Mouse (Mus musculus) CH12.LX (cell line): ENCODE measurements at regions not wholly inside any gene's neighbourhood (a gene's known extent, or its start where the extent isn't known, plus 50 kb on each side); places are given as distances from the start of the nearest gene placed in this dataset.

ENCODE experiments used
- DNase-seq: peaks from one replicate; pipeline ENCODE4 v3.0.0-alpha.2; 2013; ENCODE audit errors: extremely low read depth
- H3K27ac ChIP-seq: 2 replicates; pipeline ENCODE4 v1.5.1; 2012; ENCODE audit warnings: low read depth, mild to moderate bottlenecking, control low read depth, moderate library complexity; ENCODE audit not compliant: insufficient read depth
- H3K27me3 ChIP-seq: replicated peaks from 2 replicates; pipeline ENCODE3; 2012; ENCODE audit warnings: inconsistent platforms
- H3K36me3 ChIP-seq, 2 experiments: replicated peaks in 1 of 2; 2 replicates each; pipeline versions ENCODE3 to v1.6.1; 2012; ENCODE audit warnings: inconsistent platforms in 1 of 2, low read length in 1 of 2, mild to moderate bottlenecking in 1 of 2, mixed read lengths in 1 of 2, moderate library complexity in 1 of 2; ENCODE audit not compliant: control insufficient read depth in 1 of 2, insufficient read depth in 1 of 2
- H3K4me1 ChIP-seq, 2 experiments: 2 replicates each; pipeline ENCODE4 v1.6.1; 2012; ENCODE audit warnings: inconsistent platforms in 1 of 2, moderate library complexity in 1 of 2; ENCODE audit not compliant: insufficient read depth in 2 of 2, control insufficient read depth in 1 of 2
- H3K4me2 ChIP-seq: 2 replicates; pipeline ENCODE4 v1.6.1; 2012; ENCODE audit warnings: low read depth, mild to moderate bottlenecking, control low read depth; ENCODE audit not compliant: poor library complexity, insufficient read depth, severe bottlenecking
- H3K4me3 ChIP-seq, 3 experiments: fragments of 150-350 bp in 1 of 3; sonication (generic) in 1 of 3; replicated peaks in 1 of 3; 2 replicates each; pipeline versions ENCODE3 to v1.5.1; 2011 to 2012; ENCODE audit warnings: low read depth in 2 of 3, low read length in 2 of 3, mild to moderate bottlenecking in 2 of 3, moderate library complexity in 2 of 3, control low read depth in 1 of 3, improper control_type of control experiment in 1 of 3, inconsistent platforms in 1 of 3, mixed read lengths in 1 of 3; ENCODE audit not compliant: poor library complexity in 1 of 3
- H3K79me2 ChIP-seq: replicated peaks from 2 replicates; pipeline ENCODE4 v1.6.1; 2012; ENCODE audit warnings: mild to moderate bottlenecking, moderate library complexity; ENCODE audit not compliant: control insufficient read depth, poor library complexity, insufficient read depth, severe bottlenecking; ENCODE audit errors: extremely low read depth
- H3K9ac ChIP-seq: 2 replicates; pipeline ENCODE4 v1.6.1; 2012; ENCODE audit warnings: low read depth, mild to moderate bottlenecking, control low read depth, moderate library complexity; ENCODE audit not compliant: insufficient read depth
- H3K9me3 ChIP-seq: replicated peaks from 2 replicates; pipeline ENCODE3; 2012; ENCODE audit warnings: low read length, inconsistent platforms, mixed read lengths
- CHD1 ChIP-seq: IDR thresholded peaks from 2 replicates; pipeline ENCODE4 v1.6.1; 2012; ENCODE audit warnings: low read depth, low read length, improper control_type of control experiment, inconsistent platforms
- CHD2 ChIP-seq: IDR thresholded peaks from 2 replicates; pipeline ENCODE4 v1.6.1; 2011; ENCODE audit warnings: low read length, improper control_type of control experiment
- CTCF ChIP-seq, 2 experiments: IDR thresholded peaks in 1 of 2; conservative IDR thresholded peaks in 1 of 2; 2 replicates each; pipeline ENCODE4 v1.5.1; 2011 to 2012; ENCODE audit warnings: low read depth in 2 of 2, low read length in 2 of 2, improper control_type of control experiment in 1 of 2, inconsistent platforms in 1 of 2, mild to moderate bottlenecking in 1 of 2, moderate library complexity in 1 of 2
- E2F4 ChIP-seq: IDR thresholded peaks from 2 replicates; pipeline ENCODE4 v1.6.1; 2011; ENCODE audit warnings: low read depth, low read length, improper control_type of control experiment; ENCODE audit not compliant: insufficient replicate concordance
- ELF1 ChIP-seq: IDR thresholded peaks from 2 replicates; pipeline ENCODE4 v1.6.1; 2014; ENCODE audit warnings: low read depth, mild to moderate bottlenecking, inconsistent platforms, low read length, improper control_type of control experiment
- EP300 ChIP-seq: IDR thresholded peaks from 2 replicates; pipeline ENCODE4 v1.6.1; 2011; ENCODE audit warnings: low read length, improper control_type of control experiment
- ETS1 ChIP-seq: conservative IDR thresholded peaks from 2 replicates; pipeline ENCODE4 v1.6.1; 2012; ENCODE audit warnings: low read depth, mild to moderate bottlenecking, inconsistent platforms, low read length, improper control_type of control experiment, moderate library complexity
- GABPA ChIP-seq: IDR thresholded peaks from 2 replicates; pipeline ENCODE4 v1.6.1; 2012; ENCODE audit warnings: low read depth, low read length, improper control_type of control experiment, inconsistent platforms; ENCODE audit not compliant: insufficient replicate concordance
- HCFC1 ChIP-seq: IDR thresholded peaks from 2 replicates; pipeline ENCODE4 v1.6.1; 2012; ENCODE audit warnings: low read depth, mild to moderate bottlenecking, inconsistent platforms, low read length, improper control_type of control experiment
- IRF4 ChIP-seq: IDR thresholded peaks from 2 replicates; pipeline ENCODE4 v1.6.1; 2014; ENCODE audit warnings: low read depth, mild to moderate bottlenecking, inconsistent platforms, low read length, improper control_type of control experiment
- JUN ChIP-seq: IDR thresholded peaks from 2 replicates; pipeline ENCODE4 v1.6.1; 2011; ENCODE audit warnings: low read depth, mild to moderate bottlenecking, low read length, improper control_type of control experiment, moderate library complexity; ENCODE audit not compliant: insufficient read depth
- KAT2A ChIP-seq: IDR thresholded peaks from 2 replicates; pipeline ENCODE4 v1.6.1; 2012; ENCODE audit warnings: low read length, improper control_type of control experiment, inconsistent platforms; ENCODE audit not compliant: insufficient replicate concordance
- MAFK ChIP-seq: IDR thresholded peaks from 2 replicates; pipeline ENCODE4 v1.6.1; 2011; ENCODE audit warnings: low read length, improper control_type of control experiment; ENCODE audit not compliant: insufficient replicate concordance
- MAX ChIP-seq: IDR thresholded peaks from 2 replicates; pipeline ENCODE4 v1.6.1; 2011; ENCODE audit warnings: low read length, improper control_type of control experiment
- MAZ ChIP-seq: IDR thresholded peaks from 2 replicates; pipeline ENCODE4 v1.6.1; 2012; ENCODE audit warnings: low read depth, mild to moderate bottlenecking, inconsistent platforms, low read length, improper control_type of control experiment, moderate library complexity
- MEF2A ChIP-seq: IDR thresholded peaks from 2 replicates; pipeline ENCODE4 v1.6.1; 2014; ENCODE audit warnings: low read depth, mild to moderate bottlenecking, inconsistent platforms, low read length, improper control_type of control experiment, borderline replicate concordance
- MXI1 ChIP-seq: IDR thresholded peaks from 2 replicates; pipeline ENCODE4 v1.6.1; 2011; ENCODE audit warnings: mild to moderate bottlenecking, low read depth, low read length, improper control_type of control experiment
- MYC ChIP-seq: IDR thresholded peaks from 2 replicates; pipeline ENCODE4 v1.6.1; 2011; ENCODE audit warnings: low read depth, mild to moderate bottlenecking, improper control_type of control experiment, low read length
- NELFE ChIP-seq: IDR thresholded peaks from 2 replicates; pipeline ENCODE4 v1.6.1; 2011; ENCODE audit warnings: low read depth, low read length, improper control_type of control experiment
- PAX5 ChIP-seq: IDR thresholded peaks from 2 replicates; pipeline ENCODE4 v1.6.1; 2012; ENCODE audit warnings: low read length, inconsistent platforms, mixed read lengths
- POLR2A ChIP-seq: IDR thresholded peaks from 2 replicates; pipeline ENCODE4 v1.6.1; 2011; ENCODE audit warnings: low read depth, mild to moderate bottlenecking, improper control_type of control experiment, low read length
- POLR2AphosphoS2 ChIP-seq: IDR thresholded peaks from 2 replicates; pipeline ENCODE4 v1.6.1; 2011; ENCODE audit warnings: low read depth, low read length, improper control_type of control experiment
- RAD21 ChIP-seq: IDR thresholded peaks from 2 replicates; pipeline ENCODE4 v1.6.1; 2011; ENCODE audit warnings: low read depth, mild to moderate bottlenecking, low read length, improper control_type of control experiment, moderate library complexity
- RCOR1 ChIP-seq: conservative IDR thresholded peaks from 2 replicates; pipeline ENCODE4 v1.6.1; 2012; ENCODE audit warnings: low read depth, mild to moderate bottlenecking, inconsistent platforms, low read length, improper control_type of control experiment
- SIN3A ChIP-seq: IDR thresholded peaks from 2 replicates; pipeline ENCODE4 v1.6.1; 2012; ENCODE audit warnings: low read length, improper control_type of control experiment, inconsistent platforms
- SMC3 ChIP-seq: IDR thresholded peaks from 2 replicates; pipeline ENCODE4 v1.6.1; 2011; ENCODE audit warnings: low read depth, low read length, improper control_type of control experiment
- TCF12 ChIP-seq: IDR thresholded peaks from 2 replicates; pipeline ENCODE4 v1.6.1; 2014; ENCODE audit warnings: low read depth, mild to moderate bottlenecking, inconsistent platforms, low read length, improper control_type of control experiment
- UBTF ChIP-seq: IDR thresholded peaks from 2 replicates; pipeline ENCODE4 v1.6.1; 2012; ENCODE audit warnings: low read depth, mild to moderate bottlenecking, inconsistent platforms, low read length, improper control_type of control experiment, moderate library complexity
- USF1 ChIP-seq: IDR thresholded peaks from 2 replicates; pipeline ENCODE4 v1.6.1; 2014; ENCODE audit warnings: low read depth, mild to moderate bottlenecking, inconsistent platforms, low read length, improper control_type of control experiment
- USF2 ChIP-seq: conservative IDR thresholded peaks from 2 replicates; pipeline ENCODE4 v1.6.1; 2011; ENCODE audit warnings: low read depth, low read length, improper control_type of control experiment
- ZC3H11A ChIP-seq: IDR thresholded peaks from 2 replicates; pipeline ENCODE4 v1.6.1; 2012; ENCODE audit warnings: low read depth, mild to moderate bottlenecking, inconsistent platforms, low read length, improper control_type of control experiment
- ZKSCAN1 ChIP-seq: IDR thresholded peaks from 2 replicates; pipeline ENCODE4 v1.6.1; 2012; ENCODE audit warnings: low read depth, inconsistent platforms, low read length, improper control_type of control experiment, borderline replicate concordance
- ZMIZ1 ChIP-seq: IDR thresholded peaks from 2 replicates; pipeline ENCODE4 v1.6.1; 2012; ENCODE audit warnings: low read depth, mild to moderate bottlenecking, inconsistent platforms, low read length, improper control_type of control experiment
- ZNF384 ChIP-seq: IDR thresholded peaks from 2 replicates; pipeline ENCODE4 v1.6.1; 2012; ENCODE audit warnings: low read depth, low read length, improper control_type of control experiment, inconsistent platforms
- dilution Hi-C: fragments of 300-500 bp; cut with MboI; formaldehyde crosslinking; loops from 2 replicates; pipeline ENCODE4 v1.14.3; 2020; ENCODE audit warnings: low sequenced_read_pairs; ENCODE audit not compliant: extremely low pct_unique_long_range_greater_than_20kb, extremely low pct_ligation_motif_present
- in situ Hi-C: fragments of 300-500 bp; cut with MboI; formaldehyde crosslinking; loops from 3 replicates; pipeline ENCODE4 v1.14.3; 2019; ENCODE audit warnings: low sequenced_read_pairs, low pct_ligation_motif_present, low pct_unique_long_range_greater_than_20kb, mixed read lengths

GRCm38 (mm10) chr13:30600625-30601407 is 55.7 kb upstream of the Uqcrfs1 start (continued):
- peak; percentile 31; the same call in 1 of the 2 replicates for TF ChIP-seq TCF12
- TF ChIP-seq ZC3H11A: no peak
- TF ChIP-seq GABPA: no peak
- no peak for TF ChIP-seq HCFC1
- peak; percentile 1; the same call in 1 of the 2 replicates for TF ChIP-seq CHD1
- TF ChIP-seq IRF4: peak; percentile 61; the same call in 1 of the 2 replicates
- TF ChIP-seq MAX: no peak
- no peak for TF ChIP-seq SMC3
- TF ChIP-seq UBTF: no peak
- TF ChIP-seq ELF1: peak; percentile 27; the same call in 1 of the 2 replicates
- peak; percentile 52 for TF ChIP-seq ETS1

DNA sequence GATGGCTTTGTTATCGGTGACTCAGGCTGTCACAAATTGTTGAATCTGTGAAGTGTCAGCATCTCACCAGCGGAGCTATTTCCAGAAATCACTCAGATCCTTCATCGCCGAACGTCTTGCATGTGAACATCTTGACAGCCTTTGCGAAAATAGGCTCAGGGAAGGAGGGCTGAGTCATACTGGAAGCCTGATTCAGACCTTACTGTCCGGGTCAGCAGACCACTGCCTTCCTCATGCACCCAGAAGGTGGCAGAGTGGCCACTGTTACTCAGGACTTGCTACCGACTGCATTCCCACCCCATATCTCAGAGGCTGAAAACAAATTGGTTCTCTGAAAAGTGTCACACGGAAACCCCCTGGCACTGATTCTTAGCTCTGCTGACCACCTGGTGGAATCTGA is 55.9 kb upstream of the Dusp22 start:
- in situ Hi-C loops: loop anchor here (5.0 to 10.0 kb wide), 3 partner anchors 53 to 151 kb away; partner anchors contain the start of gene Dusp22
- no peaks in the 10 kb centered on the region for H3K27me3 ChIP-seq
- peak overlapping the region; percentile 77 for H3K9ac ChIP-seq
- H3K79me2 ChIP-seq: no peaks in the 10 kb centered on the region
- H3K27ac ChIP-seq: peak overlapping the region; percentile 97
- no peaks in the 10 kb centered on the region for H3K36me3 ChIP-seq
- H3K4me3 ChIP-seq: peak overlapping the region in 1 of 3 experiments; percentile 25
- no peaks in the 10 kb centered on the region for H3K9me3 ChIP-seq
- peaks cover 34 to 94% of the 10 kb centered on the region in 2 experiments for H3K4me1 ChIP-seq
- peak; percentile 93 for DNase-seq
- peak overlapping the region; percentile 48 for H3K4me2 ChIP-seq
- dilution Hi-C loops: no loop called here
- TF ChIP-seq MAZ (peak; percentile 88), ZC3H11A (peak; percentile 87), ZNF384 (peak; percentile 59), JUN (peak; percentile 97), MXI1 (peak; percentile 87), RAD21 (peak; percentile 99), ZMIZ1 (no peak), ZKSCAN1 (no peak), MEF2A (peak; percentile 99), ETS1 (peak; percentile 99), POLR2A (peak; percentile 39), USF1 (peak; percentile 16; the same call in 1 of the 2 replicates), SIN3A (peak; percentile 91), CHD2 (peak; percentile 85), MYC (peak; percentile 86), E2F4 (peak; percentile 55; the same call in 1 of the 2 replicates), RCOR1 (peak; percentile 97), PAX5 (no peak), MAFK (peak; percentile 91), MAX (peak; percentile 94), NELFE (no peak; the same call in 1 of the 2 replicates), USF2 (no peak), KAT2A (no peak), POLR2AphosphoS2 (no peak), ELF1 (peak; percentile 64), CTCF (conservative IDR thresholded peaks at IDR 0.05 in 1 of 2, IDR thresholded peaks at IDR 0.05 in 1 of 2; ENCODE audit: low read depth in 2 of 2, low read length in 2 of 2) (peak in 1 of 2 experiments; percentile 83; a peak in 2 of 4 replicates), IRF4 (peak; percentile 100), GABPA (no peak), UBTF (peak; percentile 85), HCFC1 (peak; percentile 29; the same call in 1 of the 2 replicates), TCF12 (peak; percentile 99), EP300 (peak; percentile 97)
